Mouse (Mus musculus): Measurements from ENCODE around the gene Vmn1r228. TPM values are rescaled to one million over a fixed set of nuclear protein-coding genes. Genes with fewer than 3 reads are reported as not detected.

The Vmn1r228 gene
- not detected for total RNA-seq (2023)

DNA sequence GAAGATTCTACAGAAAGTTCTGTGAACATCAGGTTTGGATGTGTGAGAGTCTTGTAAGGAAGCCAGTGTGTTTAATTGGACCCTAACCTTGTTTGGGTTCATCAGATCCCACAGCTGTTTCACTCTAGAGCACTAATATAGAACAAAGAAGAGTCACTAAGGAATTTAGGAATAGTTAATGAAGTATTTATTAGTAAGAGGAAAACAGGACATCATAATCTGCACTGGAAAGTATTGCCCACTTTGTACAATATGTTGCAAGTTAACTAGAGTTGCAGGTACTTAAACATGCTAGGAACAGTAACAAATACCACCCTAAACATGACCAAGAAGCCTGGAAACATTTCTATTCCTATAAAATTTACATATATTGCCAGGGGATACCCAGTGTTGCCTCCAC lies at the start of gene Vmn1r228:
Gene Vmn1r228 (minus strand): TSS at position 101 of the 400 bp plus-strand sequence.

DNA sequence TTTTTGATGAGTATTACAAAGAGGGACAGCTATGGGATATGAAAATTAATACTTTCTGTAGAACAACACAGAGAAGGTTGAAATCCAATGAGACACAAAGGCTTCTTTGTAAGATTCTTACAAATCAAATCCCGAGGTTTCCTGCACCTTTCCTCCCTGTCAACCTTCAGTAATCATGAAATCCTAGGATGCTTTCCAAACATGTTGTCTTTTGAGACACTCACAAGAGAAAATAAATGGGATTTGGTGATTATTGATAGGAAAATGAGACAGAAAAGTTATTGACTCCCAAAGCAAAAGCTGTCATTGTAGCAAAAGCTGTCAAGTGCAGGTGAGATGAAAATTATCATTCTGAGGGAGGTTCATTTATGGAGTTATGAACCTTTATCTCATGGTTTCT lies 25.3 kb upstream of the Vmn1r228 start, which contains the start of gene Vmn1r229:
Gene Vmn1r229 (plus strand): TSS at position 301 of the 400 bp plus-strand sequence.

DNA sequence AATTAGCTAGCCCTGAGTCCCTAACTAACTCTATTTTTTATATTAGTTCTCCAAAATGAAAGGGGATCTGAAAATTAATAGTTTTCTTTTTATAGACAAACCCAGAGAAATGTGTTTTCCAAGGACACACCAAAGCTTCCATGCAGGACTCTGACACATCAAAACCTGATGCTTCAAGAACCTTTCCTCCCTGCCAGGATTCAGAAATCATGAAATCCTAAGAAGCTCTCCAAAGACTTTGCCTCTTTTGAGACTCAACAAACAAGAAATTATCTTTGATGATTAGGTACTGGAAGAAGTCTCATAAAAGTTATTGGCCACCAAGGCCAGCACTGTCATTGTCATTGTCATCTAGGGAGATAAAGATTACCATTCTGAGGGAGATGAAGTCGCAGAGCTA lies 56.4 kb downstream of the Vmn1r228 start, which contains the start of gene Vmn1r227:
Gene Vmn1r227 (plus strand): TSS at position 301 of the 400 bp plus-strand sequence.

Other genes starting within 250 kb of the Vmn1r228 start
- gene Vmn2r109, start 221.4 kb downstream of the Vmn1r228 start, total RNA-seq (2023) = not detected
- not detected for gene Vmn2r110, start 189.7 kb downstream of the Vmn1r228 start, total RNA-seq (2023)
- not detected for gene Fpr-rs3, start 161.3 kb downstream of the Vmn1r228 start, total RNA-seq (2023)
- gene Vmn1r226, start 103.3 kb downstream of the Vmn1r228 start, total RNA-seq (2023) = not detected
- gene Vmn1r227, start 56.3 kb downstream of the Vmn1r228 start, total RNA-seq (2023) = not detected
- gene Vmn1r229, start 25.4 kb upstream of the Vmn1r228 start, total RNA-seq (2023) = not detected
- gene Vmn1r230, start 54.3 kb upstream of the Vmn1r228 start, total RNA-seq (2023) = not detected
- gene Vmn1r231, start 118.9 kb upstream of the Vmn1r228 start, total RNA-seq (2023) = not detected
- not detected for gene Vmn1r232, start 133.6 kb upstream of the Vmn1r228 start, total RNA-seq (2023)
- gene Ppp2r1a, start 159.2 kb upstream of the Vmn1r228 start, total RNA-seq (2023) = 100 to 1,000 TPM; 211 to 263 TPM
- gene Vmn1r233, start 210.3 kb upstream of the Vmn1r228 start, total RNA-seq (2023) = not detected
- 10 to 100 TPM; 12.4 to 13.1 TPM for gene Zfp160, start 222.7 kb upstream of the Vmn1r228 start, total RNA-seq (2023)